Mouse (Mus musculus): Measurements from ENCODE around the gene Hnrnpm. TPM values are rescaled to one million over a fixed set of nuclear protein-coding genes. Genes with fewer than 3 reads are reported as not detected.
"Not testable (repeated sequence)": the region's sequence is repeated elsewhere in the genome, so short reads cannot be mapped to it uniquely, and the experiment has no call there.

Gene Hnrnpm
- 317 and 345 TPM in 2 replicates for polyA plus RNA-seq (2015; fragmentation: Nextera tagmentation; extraction: Ambion mirVana)

- DNase-seq (ENCODE audit: low spot score), result no peak
These were observed at the start of gene Hnrnpm for GRCm38 (mm10) chr17:33686760-33687159. Hnrnpm (minus strand) TSS chr17:33686860.

GRCm38 (mm10) chr17:33733526-33733925, 46.9 kb upstream of the Hnrnpm start:
- not testable (repeated sequence) for DNase-seq (ENCODE audit: low spot score)

- not testable (repeated sequence) for DNase-seq (ENCODE audit: low spot score)
These were observed 46.0 kb upstream of the Hnrnpm start for GRCm38 (mm10) chr17:33732556-33733083.

GRCm38 (mm10) chr17:33729215-33729614, 42.6 kb upstream of the Hnrnpm start:
- no peak for DNase-seq (ENCODE audit: low spot score)

- no peak for DNase-seq (ENCODE audit: low spot score)
These were observed 41.7 kb upstream of the Hnrnpm start for GRCm38 (mm10) chr17:33728396-33728795.

- no peak for DNase-seq (ENCODE audit: low spot score)
These were observed 33.2 kb upstream of the Hnrnpm start for GRCm38 (mm10) chr17:33719736-33720378.

- DNase-seq (ENCODE audit: low spot score), result peak; percentile 6
These were observed 32.5 kb upstream of the Hnrnpm start for GRCm38 (mm10) chr17:33718944-33719725.

- DNase-seq (ENCODE audit: low spot score), result peak; percentile 96
These were observed 31.8 kb upstream of the Hnrnpm start, which contains the start of gene March2 for GRCm38 (mm10) chr17:33718384-33718881. March2 (minus strand) TSS chr17:33718670.

- DNase-seq (ENCODE audit: low spot score), result no peak
These were observed 31.3 kb upstream of the Hnrnpm start for GRCm38 (mm10) chr17:33717982-33718381.

- no peak for DNase-seq (ENCODE audit: low spot score)
These were observed 30.6 kb upstream of the Hnrnpm start for GRCm38 (mm10) chr17:33717246-33717645.

GRCm38 (mm10) chr17:33714779-33715178, 28.1 kb upstream of the Hnrnpm start:
- DNase-seq (ENCODE audit: low spot score), result no peak

- DNase-seq (ENCODE audit: low spot score), result no peak
These were observed 26.6 kb upstream of the Hnrnpm start for GRCm38 (mm10) chr17:33713271-33713670.

- DNase-seq (ENCODE audit: low spot score), result no peak
These were observed 23.2 kb upstream of the Hnrnpm start for GRCm38 (mm10) chr17:33709834-33710233.

- no peak for DNase-seq (ENCODE audit: low spot score)
These were observed 16.4 kb upstream of the Hnrnpm start for GRCm38 (mm10) chr17:33703091-33703490.

GRCm38 (mm10) chr17:33702178-33702577, 15.5 kb upstream of the Hnrnpm start:
- no peak for DNase-seq (ENCODE audit: low spot score)

- DNase-seq (ENCODE audit: low spot score), result no peak
These were observed 8.8 kb upstream of the Hnrnpm start for GRCm38 (mm10) chr17:33695471-33695870.

- peak; percentile 97 for DNase-seq (ENCODE audit: low spot score)
These were observed 1.4 kb downstream of the Hnrnpm start for GRCm38 (mm10) chr17:33685249-33685653.

- DNase-seq (ENCODE audit: low spot score), result peak; percentile 79
These were observed 1.9 kb downstream of the Hnrnpm start for GRCm38 (mm10) chr17:33684671-33685231.

- DNase-seq (ENCODE audit: low spot score), result no peak
These were observed 4.9 kb downstream of the Hnrnpm start for GRCm38 (mm10) chr17:33681767-33682166.

GRCm38 (mm10) chr17:33678771-33679170, 7.9 kb downstream of the Hnrnpm start:
- DNase-seq (ENCODE audit: low spot score), result no peak

GRCm38 (mm10) chr17:33676086-33676485, 10.6 kb downstream of the Hnrnpm start:
- DNase-seq (ENCODE audit: low spot score), result no peak

- no peak for DNase-seq (ENCODE audit: low spot score)
These were observed 11.2 kb downstream of the Hnrnpm start for GRCm38 (mm10) chr17:33675452-33675851.

Data from thymus, postnatal 0 days (tissue).